Mouse (Mus musculus) kidney, embryonic 14.5 days (tissue): ENCODE measurements around the gene Brat1. TPM values are rescaled to one million over a fixed set of nuclear protein-coding genes. Genes with fewer than 3 reads are reported as not detected.
A peak's percentile ranks its signal among the peaks of the same experiment; 100 is the strongest.

Experiments used
- ATAC-seq: fragments of 200-750 bp; cut with Nextera tagmentation; 2 replicates; pipeline ENCODE4 v1.8.0; 2017; ENCODE audit warnings: moderate number of reproducible peaks, mild to moderate bottlenecking, moderate TSS enrichment, moderate library complexity; ENCODE audit not compliant: low FRiP score, low TSS enrichment
- H3K27ac ChIP-seq: fragments of 300-500 bp; sonication (generic); 2 replicates; pipeline ENCODE4 v1.5.1; 2014; ENCODE audit warnings: low read depth, mild to moderate bottlenecking, low read length, moderate library complexity, mixed read lengths
- H3K27me3 ChIP-seq: fragments of 300-500 bp; sonication (generic); 2 replicates; pipeline ENCODE4 v1.6.1; 2014; ENCODE audit warnings: mild to moderate bottlenecking, low read length; ENCODE audit not compliant: control insufficient read depth, insufficient read depth
- H3K36me3 ChIP-seq: fragments of 300-500 bp; sonication (generic); 2 replicates; pipeline ENCODE4 v1.6.1; 2014; ENCODE audit warnings: low read length, mixed read lengths; ENCODE audit not compliant: control insufficient read depth, insufficient read depth
- H3K4me1 ChIP-seq: fragments of 300-500 bp; sonication (generic); 2 replicates; pipeline ENCODE4 v1.6.1; 2014; ENCODE audit warnings: low read length, mixed read lengths; ENCODE audit not compliant: control insufficient read depth, insufficient read depth
- H3K4me2 ChIP-seq: fragments of 300-500 bp; sonication (generic); replicated peaks from 2 replicates; pipeline ENCODE4 v1.6.1; 2014; ENCODE audit warnings: low read depth, mild to moderate bottlenecking, low read length
- H3K4me3 ChIP-seq: fragments of 300-500 bp; sonication (generic); 2 replicates; pipeline ENCODE4 v1.5.1; 2014; ENCODE audit warnings: mild to moderate bottlenecking, low read length
- H3K9ac ChIP-seq: fragments of 300-500 bp; sonication (generic); 2 replicates; pipeline ENCODE4 v1.6.1; 2014; ENCODE audit warnings: low read depth, mild to moderate bottlenecking, low read length, moderate library complexity
- H3K9me3 ChIP-seq: fragments of 300-500 bp; sonication (generic); 2 replicates; pipeline ENCODE4 v1.6.1; 2016; ENCODE audit warnings: low read length; ENCODE audit not compliant: control insufficient read depth
- WGBS: fragments of 180-500 bp; shearing (Covaris S2); extraction: QIAGEN DNeasy Blood & Tissue Kit; methylation state at CpG from one replicate; pipeline ENCODE4 v1.1.7; 2014; 5-methylcytosine and 5-hydroxymethylcytosine counted together
- polyA plus RNA-seq: library from polyadenylated mRNA; unstranded; fragments of >200 nt; fragmentation: Nextera tagmentation; extraction: Ambion mirVana; gene quantifications from 2 replicates; pipeline ENCODE4 v1.2.1, GENCODE M21; 2014

The Brat1 gene
- 12.0 and 14.6 TPM in 2 replicates for polyA plus RNA-seq

GRCm38 (mm10) chr5:140704378-140705251 lies at the start of gene Brat1:
TSS of gene Brat1 (plus strand) at chr5:140705011.
- no peaks in the 10 kb centered on the region for H3K27me3 ChIP-seq
- peak; percentile 91 for ATAC-seq
- H3K36me3 ChIP-seq: peaks cover 9% of the 10 kb centered on the region
- peak within 1 kb of the TSS; percentile 83 for H3K27ac ChIP-seq
- peak within 1 kb of the TSS; percentile 66 for H3K4me3 ChIP-seq
- no peaks in the 10 kb centered on the region for H3K9me3 ChIP-seq
- under 1% methylated on average over 69 of the region's 69 CpGs for WGBS
- peak within 1 kb of the TSS; percentile 81 for H3K4me2 ChIP-seq
- peaks cover 18% of the 10 kb centered on the region for H3K4me1 ChIP-seq
- H3K9ac ChIP-seq: peak within 1 kb of the TSS; percentile 71

GRCm38 (mm10) chr5:140659607-140660272 lies 45.1 kb upstream of the Brat1 start:
- 39% methylated on average over 15 of the region's 16 CpGs for WGBS
- H3K4me3 ChIP-seq: no peak overlapping the region
- H3K9ac ChIP-seq: no peak overlapping the region
- H3K36me3 ChIP-seq: no peaks in the 10 kb centered on the region
- H3K4me2 ChIP-seq: no peak overlapping the region
- no peak for ATAC-seq
- no peaks in the 10 kb centered on the region for H3K27me3 ChIP-seq
- no peaks in the 10 kb centered on the region for H3K9me3 ChIP-seq
- peaks cover 7% of the 10 kb centered on the region; the same call in 1 of the 2 replicates for H3K4me1 ChIP-seq
- no peak overlapping the region for H3K27ac ChIP-seq

GRCm38 (mm10) chr5:140660398-140660797 lies 44.4 kb upstream of the Brat1 start:
- H3K9ac ChIP-seq: no peak overlapping the region
- no peak overlapping the region for H3K4me3 ChIP-seq
- no peaks in the 10 kb centered on the region for H3K9me3 ChIP-seq
- WGBS: 86% methylated on average over 1 of the region's 1 CpGs
- no peak overlapping the region for H3K4me2 ChIP-seq
- H3K27ac ChIP-seq: no peak overlapping the region
- ATAC-seq: no peak
- peaks cover 7% of the 10 kb centered on the region; the same call in 1 of the 2 replicates for H3K4me1 ChIP-seq
- no peaks in the 10 kb centered on the region for H3K27me3 ChIP-seq
- H3K36me3 ChIP-seq: no peaks in the 10 kb centered on the region

GRCm38 (mm10) chr5:140661427-140661826 lies 43.4 kb upstream of the Brat1 start:
- H3K36me3 ChIP-seq: no peaks in the 10 kb centered on the region
- 70% methylated on average over 8 of the region's 8 CpGs for WGBS
- H3K27me3 ChIP-seq: no peaks in the 10 kb centered on the region
- ATAC-seq: no peak
- H3K4me1 ChIP-seq: peaks cover 7% of the 10 kb centered on the region; the same call in 1 of the 2 replicates
- no peaks in the 10 kb centered on the region for H3K9me3 ChIP-seq
- no peak overlapping the region for H3K27ac ChIP-seq
- no peak overlapping the region for H3K9ac ChIP-seq
- no peak overlapping the region for H3K4me2 ChIP-seq
- no peak overlapping the region for H3K4me3 ChIP-seq

GRCm38 (mm10) chr5:140661875-140662643 lies 42.8 kb upstream of the Brat1 start:
- H3K4me3 ChIP-seq: no peak overlapping the region
- no peaks in the 10 kb centered on the region; the same call in 1 of the 2 replicates for H3K36me3 ChIP-seq
- peaks cover 7% of the 10 kb centered on the region; the same call in 1 of the 2 replicates for H3K4me1 ChIP-seq
- no peak overlapping the region for H3K4me2 ChIP-seq
- H3K27me3 ChIP-seq: no peaks in the 10 kb centered on the region
- H3K9me3 ChIP-seq: no peaks in the 10 kb centered on the region
- no peak overlapping the region for H3K9ac ChIP-seq
- ATAC-seq: no peak
- H3K27ac ChIP-seq: no peak overlapping the region
- 69% methylated on average over 12 of the region's 12 CpGs for WGBS

- peaks cover 7% of the 10 kb centered on the region; the same call in 1 of the 2 replicates for H3K4me1 ChIP-seq
- no peak overlapping the region for H3K9ac ChIP-seq
- H3K27me3 ChIP-seq: no peaks in the 10 kb centered on the region
- H3K4me3 ChIP-seq: no peak overlapping the region
- no peak overlapping the region for H3K27ac ChIP-seq
- no peak; the same call in 1 of the 2 replicates for ATAC-seq
- no peak overlapping the region for H3K4me2 ChIP-seq
- no peaks in the 10 kb centered on the region for H3K9me3 ChIP-seq
- 60% methylated on average over 17 of the region's 17 CpGs for WGBS
- H3K36me3 ChIP-seq: no peaks in the 10 kb centered on the region; the same call in 1 of the 2 replicates
Observed at GRCm38 (mm10) chr5:140662741-140663592, 41.8 kb upstream of the Brat1 start.

- Histone ChIP-seq H3K4me1 (peaks cover 7% of the 10 kb centered on the region; the same call in 1 of the 2 replicates), H3K27me3 (no peaks in the 10 kb centered on the region), H3K4me2 (no peak overlapping the region), H3K36me3 (peaks cover 2% of the 10 kb centered on the region), H3K9ac (no peak overlapping the region), H3K9me3 (peaks cover 2% of the 10 kb centered on the region; the same call in 1 of the 2 replicates), H3K27ac (no peak overlapping the region), H3K4me3 (no peak overlapping the region)
- 50% methylated on average over 7 of the region's 7 CpGs for WGBS
- peak; percentile 56 for ATAC-seq
Observed at GRCm38 (mm10) chr5:140663621-140664180, 41.1 kb upstream of the Brat1 start.

- H3K9ac ChIP-seq: no peak overlapping the region
- H3K9me3 ChIP-seq: peaks cover 8% of the 10 kb centered on the region; the same call in 1 of the 2 replicates
- no peak overlapping the region for H3K4me3 ChIP-seq
- peaks cover 32% of the 10 kb centered on the region for H3K36me3 ChIP-seq
- H3K4me2 ChIP-seq: no peak overlapping the region
- 86% methylated on average over 6 of the region's 6 CpGs for WGBS
- no peaks in the 10 kb centered on the region for H3K27me3 ChIP-seq
- no peak overlapping the region for H3K27ac ChIP-seq
- H3K4me1 ChIP-seq: no peaks in the 10 kb centered on the region
- no peak for ATAC-seq
Observed at GRCm38 (mm10) chr5:140672115-140672514, 32.7 kb upstream of the Brat1 start.
